Mouse (Mus musculus): ENCODE data around the gene Cyp2a22. TPM values are rescaled to one million over a fixed set of nuclear protein-coding genes. Genes with fewer than 3 reads are reported as not detected.
"Not testable (repeated sequence)": the region's sequence is repeated elsewhere in the genome, so short reads cannot be mapped to it uniquely, and the experiment has no call there.

Gene Cyp2a22
- total RNA-seq (2021) = not detected
- long read RNA-seq, experiment 1 = 0 reads
- long read RNA-seq, experiment 2 = 0 reads

- DNase-seq (ENCODE audit: low spot score in 2 of 2) = no peak
Measured at GRCm38 (mm10) chr7:26939262-26939661, at the start of gene Cyp2a22. TSS of gene Cyp2a22 (minus strand) at chr7:26939384.

GRCm38 (mm10) chr7:26983151-26983550 lies 44.0 kb upstream of the Cyp2a22 start:
- DNase-seq (ENCODE audit: low spot score in 2 of 2) = not testable (repeated sequence)

- DNase-seq (ENCODE audit: low spot score in 2 of 2) = no peak
Measured at GRCm38 (mm10) chr7:26982551-26982950, 43.4 kb upstream of the Cyp2a22 start.

- DNase-seq (ENCODE audit: low spot score in 2 of 2) = not testable (repeated sequence)
Measured at GRCm38 (mm10) chr7:26981937-26982336, 42.8 kb upstream of the Cyp2a22 start.

GRCm38 (mm10) chr7:26981464-26981863 lies 42.3 kb upstream of the Cyp2a22 start:
- DNase-seq (ENCODE audit: low spot score in 2 of 2) = not testable (repeated sequence)

GRCm38 (mm10) chr7:26962371-26962770 lies 23.2 kb upstream of the Cyp2a22 start:
- DNase-seq (ENCODE audit: low spot score in 2 of 2) = not testable (repeated sequence)

- not testable (repeated sequence) for DNase-seq (ENCODE audit: low spot score in 2 of 2)
Measured at GRCm38 (mm10) chr7:26953306-26953705, 14.1 kb upstream of the Cyp2a22 start.

GRCm38 (mm10) chr7:26952671-26953070 lies 13.5 kb upstream of the Cyp2a22 start:
- not testable (repeated sequence) for DNase-seq (ENCODE audit: low spot score in 2 of 2)

GRCm38 (mm10) chr7:26941320-26941925 lies 2.2 kb upstream of the Cyp2a22 start:
- DNase-seq (ENCODE audit: low spot score in 2 of 2) = not testable (repeated sequence)

GRCm38 (mm10) chr7:26917114-26917513 lies 22.1 kb downstream of the Cyp2a22 start:
- DNase-seq (ENCODE audit: low spot score in 2 of 2) = not testable (repeated sequence)

Other genes starting within 250 kb of the Cyp2a22 start
- not detected for gene Cyp2b19, start 182.2 kb downstream of the Cyp2a22 start, total RNA-seq (2021)
- not detected for gene Cyp2g1, start 130.5 kb downstream of the Cyp2a22 start, total RNA-seq (2021)
- 1 to 10 TPM in 1 of 2 experiments, not detected in 1; 1.3 TPM for gene Cyp2a5, start 104.1 kb downstream of the Cyp2a22 start, total RNA-seq (2021)
- 1 to 10 TPM in 1 of 2 experiments, not detected in 1; 1.3 TPM for gene Cyp2a12, start 89.7 kb upstream of the Cyp2a22 start, total RNA-seq (2021)
- 100 to 1,000 TPM in 1 of 2 experiments, 1 to 10 TPM in 1; 3.5 to 488 TPM for gene Cyp2f2, start 180.5 kb upstream of the Cyp2a22 start, total RNA-seq (2021)
- not detected for gene Cyp2t4, start 214.3 kb upstream of the Cyp2a22 start, total RNA-seq (2021)
- 100 to 1,000 TPM in 1 of 2 experiments, 10 to 100 TPM in 1; 76.0 to 106 TPM for gene Egln2, start 227.4 kb upstream of the Cyp2a22 start, total RNA-seq (2021)
- gene Rab4b, start 239.5 kb upstream of the Cyp2a22 start, total RNA-seq (2021) = 10 to 100 TPM; 42.9 to 65.1 TPM
- not detected for gene Gm21983, start 241.7 kb upstream of the Cyp2a22 start, total RNA-seq (2021)
- under 1 TPM in 1 of 2 experiments, not detected in 1; 0.60 TPM for gene Mia, start 241.8 kb upstream of the Cyp2a22 start, total RNA-seq (2021)

Measured in adrenal gland, adult 18-20 months (tissue).